Mouse (Mus musculus) A20 (cell line): Measurements from ENCODE around the gene Eef1akmt2.

Source experiments
- DNase-seq: peaks from one replicate; pipeline ENCODE4 v3.0.0-alpha.2; 2011; ENCODE audit warnings: low read depth, low spot score

Eef1akmt2 gene

DNA sequence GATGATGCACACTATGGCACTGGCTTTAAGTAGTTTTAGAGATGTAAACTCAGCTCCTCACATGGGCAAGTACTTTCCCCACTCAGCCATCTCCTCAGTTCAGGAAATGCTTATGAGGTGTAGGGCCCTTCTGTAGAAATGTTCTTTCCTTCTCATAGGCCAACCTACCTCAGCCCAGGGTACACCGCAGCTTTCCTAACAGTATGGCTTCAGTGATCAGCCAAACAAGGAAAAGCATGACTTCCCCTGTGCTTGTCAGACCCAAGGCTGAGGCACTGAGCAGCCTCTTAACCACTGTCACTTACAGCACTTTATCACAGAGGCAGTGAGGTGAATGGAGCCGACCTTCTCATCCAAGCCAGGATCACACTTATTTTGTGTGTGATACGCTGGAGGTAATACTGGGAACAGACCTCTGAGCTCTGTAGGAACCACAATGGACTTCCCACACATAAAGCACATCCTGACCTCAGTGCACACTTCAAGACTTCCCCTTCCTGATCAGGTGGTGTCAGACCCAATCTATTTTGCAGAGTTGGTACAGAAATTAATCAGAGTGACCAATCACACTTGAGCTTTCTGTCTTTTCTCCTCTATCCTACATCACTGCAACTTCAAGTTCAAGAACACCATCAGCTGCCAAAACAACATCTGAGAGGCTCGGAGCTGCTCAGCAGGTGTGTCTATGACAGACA, 64.8 kb downstream of the Eef1akmt2 start:
- no peak for DNase-seq

- DNase-seq, result no peak
These were observed 65.5 kb downstream of the Eef1akmt2 start for GRCm38 (mm10) chr7:132787022-132787421.

DNA sequence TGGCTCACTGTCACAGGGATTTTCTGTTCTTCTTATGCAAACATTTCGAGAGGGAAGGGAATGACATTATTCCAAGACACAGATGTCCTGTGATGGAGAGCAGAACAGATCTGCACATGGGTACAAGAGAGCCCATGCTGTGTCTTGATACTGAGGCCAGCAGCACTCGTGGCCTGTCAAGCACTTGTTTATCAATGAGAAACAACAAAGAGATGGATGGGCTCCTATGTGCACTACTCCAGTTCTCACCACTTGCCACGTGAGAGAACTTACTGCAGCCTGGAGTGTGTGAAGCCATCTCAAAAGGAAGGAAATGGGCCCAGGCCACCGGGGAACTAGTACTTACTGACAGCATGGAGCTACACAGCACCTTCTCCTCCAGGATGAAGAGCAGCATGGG, 66.0 kb downstream of the Eef1akmt2 start:
- DNase-seq, result no peak

- no peak for DNase-seq
These were observed 66.5 kb downstream of the Eef1akmt2 start for GRCm38 (mm10) chr7:132786011-132786410.

DNA sequence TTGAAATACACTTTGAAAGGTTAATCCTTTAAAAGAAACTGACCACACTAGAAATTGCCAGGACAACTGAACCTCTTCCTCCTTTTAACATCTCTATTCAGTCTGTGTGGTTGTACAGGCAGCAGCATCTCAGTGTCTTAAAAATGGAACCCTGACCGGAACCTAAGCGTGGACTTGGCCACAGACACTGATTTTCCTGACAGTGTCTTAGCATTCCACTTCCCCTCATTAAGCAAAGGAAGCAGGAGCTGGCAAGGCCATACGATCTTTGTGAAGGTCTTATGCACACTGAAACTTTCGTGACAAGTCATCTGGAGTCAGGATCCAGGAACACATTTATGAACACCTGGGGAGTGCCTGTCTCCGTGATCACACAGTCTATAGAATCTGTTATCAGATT, 68.4 kb downstream of the Eef1akmt2 start:
- DNase-seq, result no peak

- DNase-seq, result no peak
These were observed 70.6 kb downstream of the Eef1akmt2 start for GRCm38 (mm10) chr7:132781850-132782249.

DNA sequence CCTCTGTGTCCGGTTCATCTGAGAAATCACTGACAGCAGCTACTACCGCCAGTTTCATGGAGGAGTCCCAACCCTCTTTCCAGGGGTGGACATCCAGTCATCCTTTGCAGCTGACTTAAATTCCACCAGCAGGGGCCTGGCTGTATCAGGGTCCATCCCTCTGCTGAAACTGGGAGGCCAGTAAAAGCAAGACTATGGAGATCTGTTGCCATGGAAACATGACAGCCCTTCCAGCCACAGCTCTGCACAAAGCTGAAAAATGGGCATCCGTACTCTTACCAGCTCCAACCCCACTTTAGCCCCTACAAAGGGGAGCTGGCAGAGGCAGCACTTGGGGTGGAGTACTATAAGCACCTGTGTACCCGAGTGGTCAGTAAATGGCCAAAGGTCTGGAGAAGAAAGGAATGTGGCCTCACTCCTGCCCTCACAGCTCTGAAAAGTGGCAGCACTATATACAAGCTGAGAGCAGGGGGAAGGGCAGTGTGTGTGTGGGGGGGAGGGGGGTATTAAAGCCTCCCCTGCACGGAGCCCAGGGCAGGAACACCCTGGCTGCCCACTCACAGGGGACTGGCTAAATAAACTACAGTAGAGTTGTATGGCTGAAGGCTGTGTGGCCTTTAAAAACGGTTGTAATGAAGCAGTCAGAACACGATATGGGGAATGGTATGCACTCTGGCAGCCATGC, 71.2 kb downstream of the Eef1akmt2 start:
- DNase-seq, result no peak

- no peak for DNase-seq
These were observed 71.9 kb downstream of the Eef1akmt2 start for GRCm38 (mm10) chr7:132780611-132781010.

DNA sequence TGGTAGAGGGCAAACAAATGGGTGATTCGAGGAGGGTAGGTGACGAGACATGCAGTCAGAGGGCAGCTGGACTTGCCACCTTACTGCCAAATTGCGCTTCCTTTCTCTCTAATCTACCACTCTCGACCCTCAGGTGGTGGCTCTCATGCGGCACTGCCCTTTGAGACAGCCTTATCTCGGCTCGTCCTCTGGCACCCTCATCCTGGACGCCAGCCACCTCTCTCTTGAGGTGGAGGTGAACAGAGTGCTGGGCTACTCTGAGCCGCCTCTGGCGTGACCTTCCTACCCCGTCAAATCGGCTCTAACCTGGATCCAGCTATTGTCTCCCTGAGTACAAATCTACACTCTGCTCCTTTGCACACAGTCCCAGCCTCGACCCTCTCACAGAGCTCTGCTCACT, 73.8 kb downstream of the Eef1akmt2 start:
- no peak for DNase-seq

GRCm38 (mm10) chr7:132777728-132778453, 74.6 kb downstream of the Eef1akmt2 start:
- no peak for DNase-seq
